In the genomic region with DNA sequence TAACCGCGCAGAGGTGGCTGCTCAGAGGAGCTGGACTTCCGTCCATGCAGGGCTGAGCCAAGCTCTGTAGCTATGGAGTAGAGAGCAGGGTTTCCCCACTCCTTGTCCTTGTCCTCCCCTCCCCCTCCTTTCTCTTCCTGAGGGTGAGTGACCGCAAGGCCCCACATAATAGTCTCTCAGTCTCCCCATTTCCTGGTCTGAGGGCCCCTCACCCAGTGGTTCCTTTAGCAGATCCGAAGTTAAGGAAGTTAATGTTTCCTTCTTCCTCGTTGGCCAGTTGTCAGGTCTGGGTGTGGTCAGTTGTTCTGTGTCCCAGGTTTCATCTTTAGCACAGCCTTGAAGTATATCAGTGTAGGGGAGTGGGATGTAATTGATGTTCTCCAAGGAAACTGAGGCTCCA, we compare ENCODE assay signal across 21 mouse cellular contexts. TPM values are rescaled to one million over a fixed set of nuclear protein-coding genes. Genes with fewer than 3 reads are reported as not detected.
A peak's percentile ranks its signal among the peaks of the same experiment; 100 is the strongest.
DNase-seq lines count a peak whose midpoint lies in the region; ATAC-seq and TF ChIP-seq lines count a peak whose summit lies in the region.
"Had no signal": no experiment of that assay in that cellular context is flagged by ENCODE, and none has a peak within 500 bp of the region (broad histone marks: within the 10 kb centered on the region; RNA-seq: fewer than 3 reads in every experiment).

No protein-coding gene starts in this region.

- WGBS in heart, postnatal 0 days: 64% methylated on average over 6 of the region's 6 CpGs
- 72% methylated on average over 6 of the region's 6 CpGs for WGBS in heart, embryonic 10.5 days
- WGBS in liver, postnatal 0 days (ENCODE audit: insufficient replicate concordance): 33% methylated on average over 6 of the region's 6 CpGs

- H3K36me3 ChIP-seq in heart, postnatal 0 days (replicated peaks; ENCODE audit: control insufficient read depth, insufficient read depth, low read length): peaks cover 22% of the 10 kb centered on the region
- peaks cover 55% of the 10 kb centered on the region for H3K36me3 ChIP-seq in heart, embryonic 10.5 days
- peaks cover 3% of the 10 kb centered on the region; the same call in 1 of the 2 replicates for H3K36me3 ChIP-seq in liver, postnatal 0 days (replicated peaks; ENCODE audit: insufficient read depth, low read length)
- H3K36me3 ChIP-seq: midbrain, embryonic 15.5 days had no signal

- ATAC-seq in heart, postnatal 0 days (ENCODE audit: insufficient read depth, low read depth): peak; percentile 37
- ATAC-seq in liver, postnatal 0 days: peak; percentile 37; the same call in 1 of the 2 replicates
- ATAC-seq: midbrain, embryonic 15.5 days; Patski had no signal

- H3K27ac ChIP-seq in heart, postnatal 0 days (ENCODE audit: low read depth): no peak overlapping the region
- no peak overlapping the region for H3K27ac ChIP-seq in heart, embryonic 10.5 days
- H3K27ac ChIP-seq in liver, postnatal 0 days (ENCODE audit: low read depth): peak overlapping the region; percentile 51; the same call in 1 of the 2 replicates
- H3K27ac ChIP-seq: embryonic facial prominence, embryonic 10.5 days; hindbrain, embryonic 10.5 days; midbrain, embryonic 15.5 days; neural tube, embryonic 12.5 days had no signal

- no peak overlapping the region for H3K9ac ChIP-seq in heart, postnatal 0 days (replicated peaks; ENCODE audit: low read depth, low read length)
- H3K9ac ChIP-seq in liver, postnatal 0 days (replicated peaks): no peak overlapping the region
- H3K9ac ChIP-seq: midbrain, embryonic 15.5 days; neural tube, embryonic 12.5 days had no signal

- no peaks in the 10 kb centered on the region for H3K9me3 ChIP-seq in heart, postnatal 0 days (replicated peaks; ENCODE audit: control insufficient read depth, low read length)
- H3K9me3 ChIP-seq in heart, embryonic 10.5 days: no peaks in the 10 kb centered on the region
- no peaks in the 10 kb centered on the region for H3K9me3 ChIP-seq in liver, postnatal 0 days (ENCODE audit: low read length)
- H3K9me3 ChIP-seq: embryonic facial prominence, embryonic 10.5 days; hindbrain, embryonic 10.5 days; midbrain, embryonic 15.5 days; neural tube, embryonic 12.5 days had no signal

- no peaks in the 10 kb centered on the region for H3K27me3 ChIP-seq in heart, postnatal 0 days (ENCODE audit: control insufficient read depth, insufficient read depth, low read length)
- H3K27me3 ChIP-seq in heart, embryonic 10.5 days (ENCODE audit: insufficient read depth, poor library complexity, severe bottlenecking): no peaks in the 10 kb centered on the region
- no peaks in the 10 kb centered on the region for H3K27me3 ChIP-seq in liver, postnatal 0 days (ENCODE audit: insufficient read depth, low read length)
- H3K27me3 ChIP-seq: midbrain, embryonic 15.5 days; neural tube, embryonic 12.5 days; Patski had no signal

- no peak for TF ChIP-seq CTCF in heart, postnatal 0 days (IDR thresholded peaks at IDR 0.05; ENCODE audit: low read depth)
- no peak for TF ChIP-seq CTCF in liver, postnatal 0 days (IDR thresholded peaks at IDR 0.05; ENCODE audit: low read depth)

- H3K4me3 ChIP-seq in heart, postnatal 0 days (ENCODE audit: low read depth, low read length): no peak overlapping the region
- H3K4me3 ChIP-seq in heart, embryonic 10.5 days: no peak overlapping the region
- H3K4me3 ChIP-seq in liver, postnatal 0 days (ENCODE audit: low read depth, low read length): no peak overlapping the region
- H3K4me3 ChIP-seq: embryonic facial prominence, embryonic 10.5 days; erythroblast, embryonic 14.5 days; hindbrain, embryonic 10.5 days; midbrain, embryonic 15.5 days; neural tube, embryonic 12.5 days had no signal

- no peak overlapping the region for H3K4me2 ChIP-seq in heart, postnatal 0 days (ENCODE audit: low read depth, low read length)
- no peak overlapping the region for H3K4me2 ChIP-seq in liver, postnatal 0 days (ENCODE audit: low read depth, low read length)
- H3K4me2 ChIP-seq: midbrain, embryonic 15.5 days; neural tube, embryonic 12.5 days had no signal

- TF ChIP-seq EP300 in heart, postnatal 0 days (IDR thresholded peaks at IDR 0.05; ENCODE audit: low read depth): no peak
- TF ChIP-seq EP300 in liver, postnatal 0 days (IDR thresholded peaks at IDR 0.05; ENCODE audit: low read depth): no peak

- H3K4me1 ChIP-seq in heart, postnatal 0 days (ENCODE audit: control insufficient read depth, insufficient read depth): no peaks in the 10 kb centered on the region
- H3K4me1 ChIP-seq in heart, embryonic 10.5 days: peaks cover 18% of the 10 kb centered on the region
- H3K4me1 ChIP-seq in liver, postnatal 0 days (ENCODE audit: insufficient read depth): peaks cover 4% of the 10 kb centered on the region; the same call in 1 of the 2 replicates
- H3K4me1 ChIP-seq: hindbrain, embryonic 10.5 days; midbrain, embryonic 15.5 days; neural tube, embryonic 12.5 days had no signal

- no peak for DNase-seq in heart, postnatal 0 days (ENCODE audit: low spot score)
- DNase-seq in heart, embryonic 10.5 days (ENCODE audit: low spot score): no peak
- DNase-seq in lung, postnatal 10 days: peak; percentile 48
- DNase-seq in lung, postnatal 36 days: no peak
- DNase-seq in liver, postnatal 0 days: no peak
- DNase-seq in spleen, adult 12 weeks (ENCODE audit: low spot score): no peak
- no peak for DNase-seq in right cerebral cortex, adult 18-20 months
- no peak for DNase-seq in layer of hippocampus, postnatal 14 days (ENCODE audit: low spot score in 2 of 2)
- DNase-seq: adrenal gland, postnatal 36 days; cerebellum, postnatal 14 days; gastrocnemius, postnatal 25 days; kidney, postnatal 4 days; layer of hippocampus, postnatal 36 days; lung, postnatal 4 days; thymus, postnatal 14 days had no signal

RNA-seq across cellular contexts. Expression of a gene that starts 17.5 kb away (rescaled TPM):
- total RNA-seq in heart, postnatal 0 days (2014; rRNA removed; ENCODE audit: low replicate concordance): 36.7 and 45.4 TPM in 2 replicates
- polyA plus RNA-seq in heart, postnatal 0 days (2015; fragmentation: Nextera tagmentation; extraction: Ambion mirVana): 3.4 and 4.5 TPM in 2 replicates
- polyA plus RNA-seq in heart, embryonic 10.5 days (2016; fragmentation: Nextera tagmentation; extraction: Ambion mirVana): 7.5 and 9.5 TPM in 2 replicates
- 6.6 and 7.4 TPM in 2 replicates for polyA plus RNA-seq in liver, postnatal 0 days (2015; fragmentation: Nextera tagmentation; extraction: Ambion mirVana)
- total RNA-seq in layer of hippocampus, postnatal 14 days (2021): 1 to 10 TPM; 3.4 to 3.5 TPM

RNA-seq across cellular contexts. Expression of a gene that starts 20.1 kb away (rescaled TPM):
- 4.0 and 4.4 TPM in 2 replicates for total RNA-seq in heart, postnatal 0 days (2014; rRNA removed; ENCODE audit: low replicate concordance)
- polyA plus RNA-seq in heart, postnatal 0 days (2015; fragmentation: Nextera tagmentation; extraction: Ambion mirVana): 5.2 and 7.0 TPM in 2 replicates
- polyA plus RNA-seq in heart, embryonic 10.5 days (2016; fragmentation: Nextera tagmentation; extraction: Ambion mirVana): 10.8 and 11.2 TPM in 2 replicates
- 2.1 and 2.2 TPM in 2 replicates for polyA plus RNA-seq in liver, postnatal 0 days (2015; fragmentation: Nextera tagmentation; extraction: Ambion mirVana)
- total RNA-seq in layer of hippocampus, postnatal 14 days (2021): 1 to 10 TPM; 4.3 to 6.0 TPM
- polyA plus RNA-seq: erythroblast, embryonic 14.5 days had no signal

RNA-seq across cellular contexts. Expression of a gene that starts 20.1 kb away (rescaled TPM):
- 3.1 and 14.8 TPM in 2 replicates for total RNA-seq in heart, postnatal 0 days (2014; rRNA removed; ENCODE audit: low replicate concordance)
- 4.7 and 6.5 TPM in 2 replicates for polyA plus RNA-seq in heart, postnatal 0 days (2015; fragmentation: Nextera tagmentation; extraction: Ambion mirVana)
- 7.1 and 7.9 TPM in 2 replicates for polyA plus RNA-seq in heart, embryonic 10.5 days (2016; fragmentation: Nextera tagmentation; extraction: Ambion mirVana)
- 4.1 and 4.2 TPM in 2 replicates for polyA plus RNA-seq in liver, postnatal 0 days (2015; fragmentation: Nextera tagmentation; extraction: Ambion mirVana)
- total RNA-seq in layer of hippocampus, postnatal 14 days (2021): 1 to 10 TPM; 4.3 to 4.8 TPM
